Mouse (Mus musculus) hindbrain, embryonic 11.5 days (tissue): ENCODE measurements around the gene Hax1. TPM values are rescaled to one million over a fixed set of nuclear protein-coding genes. Genes with fewer than 3 reads are reported as not detected.

Source experiments
- ATAC-seq: fragments of 200-750 bp; cut with Nextera tagmentation; 2 replicates; pipeline ENCODE4 v1.8.0; 2017; ENCODE audit warnings: mild to moderate bottlenecking, moderate TSS enrichment, moderate library complexity; ENCODE audit not compliant: low FRiP score
- DNase-seq: peaks from one replicate; pipeline ENCODE4 v3.0.0-alpha.2; 2015; ENCODE audit warnings: low spot score
- H3K27ac ChIP-seq: fragments of 300-500 bp; sonication (generic); 2 replicates; pipeline ENCODE4 v1.5.1; 2014; ENCODE audit warnings: mild to moderate bottlenecking, low read depth, low read length
- H3K27me3 ChIP-seq: fragments of 300-500 bp; sonication (generic); 2 replicates; pipeline ENCODE4 v1.6.1; 2014; ENCODE audit warnings: mild to moderate bottlenecking, low read length, moderate library complexity, mixed read lengths; ENCODE audit not compliant: control insufficient read depth, insufficient read depth
- H3K36me3 ChIP-seq: fragments of 300-500 bp; sonication (generic); 2 replicates; pipeline ENCODE4 v1.6.1; 2014; ENCODE audit warnings: mild to moderate bottlenecking, low read length, moderate library complexity, mixed read lengths; ENCODE audit not compliant: control insufficient read depth, insufficient read depth
- H3K4me1 ChIP-seq: fragments of 300-500 bp; sonication (generic); replicated peaks from 2 replicates; pipeline ENCODE4 v1.6.1; 2014; ENCODE audit warnings: low read length, mixed read lengths; ENCODE audit not compliant: control insufficient read depth, insufficient read depth
- H3K4me2 ChIP-seq: fragments of 300-500 bp; sonication (generic); replicated peaks from 2 replicates; pipeline ENCODE4 v1.6.1; 2014; ENCODE audit warnings: mild to moderate bottlenecking, low read depth, low read length
- H3K4me3 ChIP-seq: fragments of 300-500 bp; sonication (generic); 2 replicates; pipeline ENCODE4 v1.5.1; 2014; ENCODE audit warnings: low read depth, low read length
- H3K9ac ChIP-seq: fragments of 300-500 bp; sonication (generic); 2 replicates; pipeline ENCODE4 v1.6.1; 2014; ENCODE audit warnings: low read depth, low read length
- H3K9me3 ChIP-seq: fragments of 300-500 bp; sonication (generic); 2 replicates; pipeline ENCODE4 v1.6.1; 2016; ENCODE audit warnings: low read length; ENCODE audit not compliant: control insufficient read depth
- WGBS: fragments of 180-500 bp; shearing (Covaris S2); extraction: QIAGEN DNeasy Blood & Tissue Kit; methylation state at CpG from one replicate; pipeline ENCODE4 v1.1.7; 2014; 5-methylcytosine and 5-hydroxymethylcytosine counted together
- polyA plus RNA-seq: library from polyadenylated mRNA; unstranded; fragments of >200 nt; fragmentation: Nextera tagmentation; extraction: Ambion mirVana; gene quantifications from 2 replicates; pipeline ENCODE4 v1.2.1, GENCODE M21; 2014

The Hax1 gene
- polyA plus RNA-seq, 1 experiment from 2014 or later = 178 TPM

DNA sequence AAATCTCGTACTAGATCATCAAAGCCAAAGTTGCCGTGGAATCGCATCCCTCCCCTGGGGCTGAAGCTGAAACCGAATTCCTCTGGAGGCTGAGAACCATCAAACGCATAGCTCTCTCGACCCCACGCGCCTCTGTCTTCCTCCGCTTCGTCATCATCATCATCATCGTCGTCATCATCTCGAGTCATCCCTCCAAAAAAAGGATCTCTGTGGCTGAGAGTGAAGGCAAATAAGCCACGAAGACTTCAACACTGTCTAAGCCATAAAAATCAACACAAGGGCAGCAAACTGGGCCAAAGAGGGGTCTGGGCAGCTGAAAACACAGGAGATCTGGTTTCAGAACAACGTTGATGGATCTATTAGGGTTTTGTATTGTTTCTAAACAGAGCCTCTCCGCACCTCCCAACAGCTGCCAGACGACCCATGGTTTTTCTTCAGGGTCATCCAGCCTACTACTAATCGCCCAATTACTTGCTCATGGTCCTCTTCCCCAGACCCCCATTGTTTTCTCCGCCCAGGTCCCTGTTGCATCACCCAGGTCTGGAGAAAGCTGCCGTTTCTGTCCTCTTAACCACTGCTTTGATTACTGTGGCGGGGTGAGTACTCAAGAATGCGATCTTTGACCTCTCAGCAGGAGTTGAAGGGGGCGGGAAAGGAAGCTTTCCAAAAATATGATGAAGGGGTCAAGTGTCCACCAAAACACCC lies 637 bp downstream of the Hax1 start:
- H3K4me3 ChIP-seq = peak overlapping the region; percentile 73
- H3K9ac ChIP-seq = peak overlapping the region; percentile 84
- H3K27ac ChIP-seq = peak overlapping the region; percentile 49; the same call in 1 of the 2 replicates
- ATAC-seq = peak; percentile 69
- peak; percentile 61 for DNase-seq
- H3K9me3 ChIP-seq = no peaks in the 10 kb centered on the region
- H3K4me1 ChIP-seq = no peaks in the 10 kb centered on the region; the same call in 1 of the 2 replicates
- H3K27me3 ChIP-seq = no peaks in the 10 kb centered on the region
- peak overlapping the region; percentile 83 for H3K4me2 ChIP-seq
- WGBS = 12% methylated on average over 23 of the region's 23 CpGs
- peaks cover 9% of the 10 kb centered on the region; the same call in 1 of the 2 replicates for H3K36me3 ChIP-seq

DNA sequence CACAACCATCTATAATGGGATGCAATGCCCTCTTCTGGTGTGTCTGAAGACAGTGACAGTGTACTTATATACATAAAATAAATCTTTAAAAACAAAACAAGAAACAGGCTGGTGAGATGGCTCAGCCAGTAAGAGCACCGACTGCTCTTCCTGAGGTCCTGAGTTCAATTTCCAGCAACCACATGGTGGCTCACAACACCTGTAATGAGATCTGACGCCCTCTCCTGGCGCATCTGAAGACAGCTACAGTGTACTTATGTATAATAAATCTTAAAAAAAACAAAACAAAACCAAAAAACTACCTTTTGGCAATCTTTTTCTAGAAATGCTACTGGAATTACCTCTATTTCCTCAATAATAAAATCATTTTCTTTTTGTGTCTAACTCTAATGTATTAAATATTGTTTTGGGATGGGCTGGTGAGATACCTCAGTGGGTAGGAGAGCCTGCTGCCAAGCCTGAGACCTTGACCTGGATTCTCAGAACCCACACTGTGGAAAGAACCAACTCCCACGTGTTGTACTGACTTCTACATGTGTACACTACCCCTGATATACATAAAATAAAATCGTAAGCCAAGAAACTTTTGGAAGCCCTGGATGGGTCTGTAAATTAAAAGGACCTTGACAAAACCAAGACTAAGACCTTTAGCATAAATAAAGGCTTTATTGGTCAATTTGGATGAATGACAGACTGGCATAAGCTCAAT lies 3.6 kb downstream of the Hax1 start:
- Histone ChIP-seq H3K9ac (no peak overlapping the region), H3K4me3 (no peak overlapping the region), H3K36me3 (peaks cover 2% of the 10 kb centered on the region; the same call in 1 of the 2 replicates), H3K9me3 (no peaks in the 10 kb centered on the region), H3K27ac (no peak overlapping the region), H3K27me3 (no peaks in the 10 kb centered on the region), H3K4me1 (no peaks in the 10 kb centered on the region; the same call in 1 of the 2 replicates), H3K4me2 (no peak overlapping the region)
- no peak for DNase-seq
- 92% methylated on average over 5 of the region's 5 CpGs for WGBS
- no peak for ATAC-seq

DNA sequence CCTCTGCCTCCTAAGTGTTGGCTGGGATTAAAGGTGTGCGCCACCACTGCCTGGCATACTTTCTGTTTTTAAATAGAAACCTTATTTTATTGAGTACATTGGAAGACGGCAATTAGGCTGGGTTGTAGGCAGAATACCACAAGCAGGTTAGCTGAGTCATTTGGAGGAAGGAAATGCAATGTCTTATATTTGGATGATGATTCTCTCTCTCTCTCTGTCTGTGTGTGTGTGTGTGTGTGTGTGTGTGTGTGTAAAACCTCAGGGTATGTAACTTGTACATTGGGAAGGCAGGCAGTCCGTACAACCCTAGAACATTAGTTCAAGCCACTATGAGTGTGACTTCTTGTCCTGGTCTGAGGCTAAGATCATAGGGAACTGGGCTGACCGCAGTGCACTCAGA lies 10.8 kb downstream of the Hax1 start:
- Histone ChIP-seq H3K4me1 (no peaks in the 10 kb centered on the region), H3K9ac (no peak overlapping the region), H3K36me3 (no peaks in the 10 kb centered on the region), H3K27me3 (no peaks in the 10 kb centered on the region), H3K27ac (no peak overlapping the region), H3K4me3 (no peak overlapping the region), H3K9me3 (no peaks in the 10 kb centered on the region), H3K4me2 (no peak overlapping the region)
- DNase-seq (no peak), ATAC-seq (no peak)
- 93% methylated on average over 4 of the region's 4 CpGs for WGBS

GRCm38 (mm10) chr3:89987211-89987610 lies 11.4 kb downstream of the Hax1 start:
- H3K9ac ChIP-seq = no peak overlapping the region
- no peaks in the 10 kb centered on the region for H3K9me3 ChIP-seq
- ATAC-seq = no peak
- no peak overlapping the region for H3K4me2 ChIP-seq
- 54% methylated on average over 3 of the region's 3 CpGs for WGBS
- H3K4me3 ChIP-seq = no peak overlapping the region
- no peak for DNase-seq
- H3K36me3 ChIP-seq = no peaks in the 10 kb centered on the region
- H3K27ac ChIP-seq = no peak overlapping the region
- H3K27me3 ChIP-seq = no peaks in the 10 kb centered on the region
- no peaks in the 10 kb centered on the region for H3K4me1 ChIP-seq

GRCm38 (mm10) chr3:89982426-89982825 lies 16.2 kb downstream of the Hax1 start:
- no peaks in the 10 kb centered on the region for H3K4me1 ChIP-seq

DNA sequence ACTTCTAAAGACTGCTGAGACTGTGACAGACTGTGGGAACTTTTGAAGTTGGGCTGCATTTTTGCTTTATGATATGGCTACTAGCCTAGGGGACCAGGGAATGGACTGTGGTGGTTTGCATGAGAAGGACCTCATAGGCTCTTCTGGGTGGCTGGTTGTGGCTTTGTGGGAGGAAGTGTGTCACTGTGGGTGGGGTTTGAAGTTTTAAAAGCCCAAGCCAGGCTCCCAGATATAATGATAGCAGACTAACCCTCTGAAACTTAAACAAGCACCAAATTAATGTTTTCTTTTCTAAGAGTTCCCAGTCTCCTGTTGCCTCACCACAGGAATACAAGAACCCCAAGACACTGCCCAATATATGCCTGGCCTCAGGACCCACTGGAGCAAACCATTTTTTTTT lies 21.7 kb downstream of the Hax1 start:
- no peak overlapping the region for H3K4me2 ChIP-seq
- no peak for ATAC-seq
- H3K4me1 ChIP-seq = no peaks in the 10 kb centered on the region

More at GRCm38 (mm10) chr3:89982426-89982825, 16.2 kb downstream of the Hax1 start:
- Histone ChIP-seq H3K4me2 (no peak overlapping the region), H3K9me3 (no peaks in the 10 kb centered on the region), H3K27ac (no peak overlapping the region), H3K4me3 (no peak overlapping the region), H3K9ac (no peak overlapping the region), H3K27me3 (no peaks in the 10 kb centered on the region), H3K36me3 (no peaks in the 10 kb centered on the region)
- no peak for DNase-seq
- 74% methylated on average over 5 of the region's 5 CpGs for WGBS
- no peak for ATAC-seq

DNA sequence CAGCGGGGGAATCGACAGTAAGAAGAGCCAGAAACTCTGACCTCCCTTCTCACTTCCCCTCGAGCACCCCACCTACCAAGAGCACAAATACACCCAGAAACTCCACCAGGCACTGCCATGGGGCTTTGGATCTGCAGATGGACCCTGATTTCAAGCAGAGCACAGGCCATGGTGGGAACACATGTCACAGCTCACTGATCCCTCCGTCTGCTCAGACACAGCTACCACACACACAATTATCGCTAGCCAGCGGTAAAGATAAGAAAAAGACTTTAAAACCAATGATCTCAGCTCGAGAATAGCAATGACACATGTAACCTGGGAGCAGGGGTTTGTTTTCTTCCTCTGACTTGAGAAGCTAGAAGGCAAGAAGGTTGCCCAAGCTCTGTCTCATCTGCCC lies 30.1 kb downstream of the Hax1 start:
- DNase-seq = no peak
- H3K9ac ChIP-seq = no peak overlapping the region
- H3K9me3 ChIP-seq = no peaks in the 10 kb centered on the region
- 79% methylated on average over 7 of the region's 7 CpGs for WGBS
- H3K27me3 ChIP-seq = no peaks in the 10 kb centered on the region
- no peaks in the 10 kb centered on the region for H3K36me3 ChIP-seq
- ATAC-seq = no peak
- H3K4me1 ChIP-seq = peaks cover 6% of the 10 kb centered on the region; the same call in 1 of the 2 replicates
- no peak overlapping the region for H3K27ac ChIP-seq
- no peak overlapping the region for H3K4me2 ChIP-seq
- no peak overlapping the region for H3K4me3 ChIP-seq

More for the DNA sequence above, 21.7 kb downstream of the Hax1 start:
- no peak for DNase-seq
- Histone ChIP-seq H3K9me3 (no peaks in the 10 kb centered on the region), H3K27ac (no peak overlapping the region), H3K36me3 (no peaks in the 10 kb centered on the region), H3K4me3 (no peak overlapping the region), H3K9ac (no peak overlapping the region), H3K27me3 (no peaks in the 10 kb centered on the region)

- DNase-seq (peak; percentile 37), ATAC-seq (no peak)
- Histone ChIP-seq H3K9ac (no peak overlapping the region), H3K4me1 (peaks cover 8% of the 10 kb centered on the region), H3K36me3 (no peaks in the 10 kb centered on the region), H3K27ac (no peak overlapping the region), H3K4me3 (no peak overlapping the region), H3K9me3 (no peaks in the 10 kb centered on the region), H3K27me3 (no peaks in the 10 kb centered on the region), H3K4me2 (no peak overlapping the region)
- WGBS = 72% methylated on average over 4 of the region's 4 CpGs
These were observed 31.6 kb downstream of the Hax1 start for GRCm38 (mm10) chr3:89966946-89967345.

- Histone ChIP-seq H3K36me3 (no peaks in the 10 kb centered on the region), H3K27me3 (no peaks in the 10 kb centered on the region), H3K4me1 (peaks cover 18% of the 10 kb centered on the region), H3K4me2 (no peak overlapping the region), H3K9me3 (no peaks in the 10 kb centered on the region), H3K9ac (no peak overlapping the region), H3K4me3 (no peak overlapping the region), H3K27ac (no peak overlapping the region)
- no peak for ATAC-seq
- DNase-seq = no peak
- 93% methylated on average over 5 of the region's 5 CpGs for WGBS
These were observed 32.6 kb downstream of the Hax1 start for GRCm38 (mm10) chr3:89965972-89966371.
